Mouse (Mus musculus) cerebellum, adult 2 months (tissue): ENCODE measurements at regions not wholly inside any gene's neighbourhood (a gene's known extent, or its start where the extent isn't known, plus 50 kb on each side); places are given as distances from the start of the nearest gene placed in this dataset.

ENCODE experiments used
- CTCF ChIP-seq: fragments of 200-500 bp; IDR thresholded peaks from 2 replicates; pipeline ENCODE4 v1.5.1; 2011; ENCODE audit warnings: low read depth, mild to moderate bottlenecking, control low read depth, low read length, moderate library complexity, borderline replicate concordance; ENCODE audit not compliant: insufficient read depth
- POLR2A ChIP-seq: fragments of 200-500 bp; IDR thresholded peaks from 2 replicates; pipeline ENCODE4 v1.6.1; 2011; ENCODE audit warnings: low read length, control low read depth, borderline replicate concordance; ENCODE audit not compliant: insufficient read depth

GRCm38 (mm10) chr8:89309591-89309990 lies 265.6 kb upstream of the Sall1 start:
- TF ChIP-seq CTCF (no peak), POLR2A (no peak)
